ENCODE assay signal across 23 mouse cellular contexts in the genomic region with DNA sequence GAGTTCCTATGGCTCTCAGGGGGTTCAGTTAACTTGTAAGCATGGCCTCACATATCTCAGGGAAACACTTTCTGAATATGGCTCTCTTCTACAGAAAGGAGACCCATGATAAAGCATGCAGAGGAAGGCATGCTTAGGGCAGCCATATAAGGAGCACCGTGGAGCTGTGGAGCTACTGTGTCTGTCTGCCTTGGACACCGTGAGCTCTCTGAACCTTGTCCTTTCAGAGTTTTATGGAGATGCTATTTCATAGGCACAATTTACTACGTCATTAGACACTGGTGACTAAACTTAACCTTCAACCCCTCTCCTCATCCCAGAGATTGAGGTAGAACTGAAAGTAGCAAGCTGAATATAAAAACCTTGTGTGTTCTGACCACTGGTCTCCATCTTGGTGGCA. TPM values are rescaled to one million over a fixed set of nuclear protein-coding genes. Genes with fewer than 3 reads are reported as not detected.
DNase-seq lines count a peak whose midpoint lies in the region; ATAC-seq and TF ChIP-seq lines count a peak whose summit lies in the region.
"Had no signal": no experiment of that assay in that cellular context is flagged by ENCODE, and none has a peak within 500 bp of the region (broad histone marks: within the 10 kb centered on the region; RNA-seq: fewer than 3 reads in every experiment).

No protein-coding gene starts in this region.

- H3K9ac ChIP-seq in liver, embryonic 11.5 days (ENCODE audit: low read depth, low read length), result 0 out of 2 replicates have a peak overlapping the region, but pooled peaks have one; percentile 5
- H3K9ac ChIP-seq in liver, postnatal 0 days (replicated peaks), result no peak overlapping the region
- H3K9ac ChIP-seq in intestine, embryonic 16.5 days (ENCODE audit: low read depth, low read length), result no peak overlapping the region
- peak overlapping the region; percentile 55 for H3K9ac ChIP-seq in liver, embryonic 13.5 days
- no peak overlapping the region for H3K9ac ChIP-seq in stomach, postnatal 0 days (ENCODE audit: low read length)
- H3K9ac ChIP-seq in midbrain, embryonic 13.5 days (replicated peaks), result no peak overlapping the region
- H3K9ac ChIP-seq in forebrain, embryonic 16.5 days (replicated peaks; ENCODE audit: low read depth, low read length), result no peak overlapping the region
- H3K9ac ChIP-seq: embryonic facial prominence, embryonic 12.5 days; hindbrain, embryonic 15.5 days had no signal

- H3K9me3 ChIP-seq in liver, embryonic 11.5 days (ENCODE audit: control insufficient read depth, low read length), result no peaks in the 10 kb centered on the region
- H3K9me3 ChIP-seq in liver, postnatal 0 days (ENCODE audit: low read length), result no peaks in the 10 kb centered on the region
- H3K9me3 ChIP-seq in intestine, embryonic 16.5 days (ENCODE audit: control insufficient read depth, low read length), result no peaks in the 10 kb centered on the region
- H3K9me3 ChIP-seq in liver, embryonic 13.5 days (replicated peaks), result no peaks in the 10 kb centered on the region
- H3K9me3 ChIP-seq in stomach, postnatal 0 days (ENCODE audit: control insufficient read depth, low read length), result no peaks in the 10 kb centered on the region
- no peaks in the 10 kb centered on the region for H3K9me3 ChIP-seq in midbrain, embryonic 13.5 days
- H3K9me3 ChIP-seq in forebrain, embryonic 16.5 days (ENCODE audit: control insufficient read depth, low read length), result no peaks in the 10 kb centered on the region
- H3K9me3 ChIP-seq: embryonic facial prominence, embryonic 12.5 days; hindbrain, embryonic 15.5 days had no signal

- 86% methylated on average over 3 of the region's 3 CpGs for WGBS in liver, embryonic 11.5 days
- WGBS in liver, postnatal 0 days (ENCODE audit: insufficient replicate concordance), result 64% methylated on average over 3 of the region's 3 CpGs
- whole genome bisulfite sequencing in intestine, embryonic 16.5 days, result 55% methylated on average over 3 of the region's 3 CpGs
- WGBS in liver, embryonic 13.5 days (ENCODE audit: insufficient replicate concordance), result 58% methylated on average over 3 of the region's 3 CpGs
- 86% methylated on average over 3 of the region's 3 CpGs for WGBS in stomach, postnatal 0 days
- 90% methylated on average over 3 of the region's 3 CpGs for WGBS in midbrain, embryonic 13.5 days
- 95% methylated on average over 3 of the region's 3 CpGs for WGBS in forebrain, embryonic 16.5 days

- H3K27me3 ChIP-seq in liver, embryonic 11.5 days (replicated peaks; ENCODE audit: control insufficient read depth, insufficient read depth, low read length), result no peaks in the 10 kb centered on the region
- no peaks in the 10 kb centered on the region for H3K27me3 ChIP-seq in liver, postnatal 0 days (ENCODE audit: insufficient read depth, low read length)
- no peaks in the 10 kb centered on the region for H3K27me3 ChIP-seq in intestine, embryonic 16.5 days (replicated peaks; ENCODE audit: control insufficient read depth, insufficient read depth, low read length)
- no peaks in the 10 kb centered on the region for H3K27me3 ChIP-seq in liver, embryonic 13.5 days
- no peaks in the 10 kb centered on the region for H3K27me3 ChIP-seq in stomach, postnatal 0 days (ENCODE audit: control insufficient read depth, insufficient read depth, low read length)
- no peaks in the 10 kb centered on the region for H3K27me3 ChIP-seq in midbrain, embryonic 13.5 days
- no peaks in the 10 kb centered on the region for H3K27me3 ChIP-seq in forebrain, embryonic 16.5 days (replicated peaks; ENCODE audit: control insufficient read depth, insufficient read depth, low read length)
- H3K27me3 ChIP-seq: embryonic facial prominence, embryonic 12.5 days; hindbrain, embryonic 15.5 days had no signal

- ATAC-seq in liver, embryonic 11.5 days (replicated peaks; ENCODE audit: low FRiP score), result 0 out of 2 replicates have a peak, but pooled peaks have one; percentile 33
- no peak for ATAC-seq in liver, postnatal 0 days
- ATAC-seq in intestine, embryonic 16.5 days, result peak; percentile 92
- no peak for ATAC-seq in liver, embryonic 13.5 days (ENCODE audit: low read depth)
- ATAC-seq in stomach, postnatal 0 days (ENCODE audit: low FRiP score, low TSS enrichment), result peak; percentile 25; the same call in 1 of the 2 replicates
- no peak for ATAC-seq in midbrain, embryonic 13.5 days
- no peak for ATAC-seq in forebrain, embryonic 16.5 days
- ATAC-seq: CD4-positive, CD25-positive, alpha-beta regulatory T cell, adult 4 months; forebrain, embryonic 14.5 days; inflammation-experienced regulatory T-cells, adult 6 months had no signal

- TF ChIP-seq EP300 in liver, postnatal 0 days (IDR thresholded peaks at IDR 0.05; ENCODE audit: low read depth), result no peak
- no peak for TF ChIP-seq EP300 in stomach, postnatal 0 days (optimal IDR thresholded peaks at IDR 0.05)

- H3K4me1 ChIP-seq in liver, embryonic 11.5 days (replicated peaks; ENCODE audit: control insufficient read depth, insufficient read depth, low read length), result peaks cover 14% of the 10 kb centered on the region
- H3K4me1 ChIP-seq in liver, postnatal 0 days (ENCODE audit: insufficient read depth), result peaks cover 15% of the 10 kb centered on the region
- peaks cover 9% of the 10 kb centered on the region; the same call in 1 of the 2 replicates for H3K4me1 ChIP-seq in intestine, embryonic 16.5 days (ENCODE audit: control insufficient read depth, insufficient read depth, low read length)
- peaks cover 79% of the 10 kb centered on the region for H3K4me1 ChIP-seq in liver, embryonic 13.5 days (replicated peaks)
- H3K4me1 ChIP-seq in stomach, postnatal 0 days (replicated peaks; ENCODE audit: control insufficient read depth, insufficient read depth), result no peaks in the 10 kb centered on the region
- H3K4me1 ChIP-seq in midbrain, embryonic 13.5 days (replicated peaks), result no peaks in the 10 kb centered on the region
- H3K4me1 ChIP-seq in forebrain, embryonic 16.5 days (replicated peaks; ENCODE audit: control insufficient read depth, insufficient read depth, low read length), result no peaks in the 10 kb centered on the region
- H3K4me1 ChIP-seq: embryonic facial prominence, embryonic 12.5 days had no signal

- no peak overlapping the region for H3K4me3 ChIP-seq in liver, embryonic 11.5 days (ENCODE audit: low read depth, low read length)
- H3K4me3 ChIP-seq in liver, postnatal 0 days (ENCODE audit: low read depth, low read length), result no peak overlapping the region
- no peak overlapping the region for H3K4me3 ChIP-seq in intestine, embryonic 16.5 days (ENCODE audit: low read length)
- no peak overlapping the region for H3K4me3 ChIP-seq in liver, embryonic 13.5 days (replicated peaks)
- H3K4me3 ChIP-seq in stomach, postnatal 0 days (ENCODE audit: low read depth, low read length), result no peak overlapping the region
- H3K4me3 ChIP-seq in midbrain, embryonic 13.5 days (replicated peaks), result no peak overlapping the region
- no peak overlapping the region for H3K4me3 ChIP-seq in forebrain, embryonic 16.5 days (replicated peaks; ENCODE audit: low read length)
- H3K4me3 ChIP-seq: embryonic facial prominence, embryonic 12.5 days; hindbrain, embryonic 15.5 days had no signal

- peak overlapping the region; percentile 12; the same call in 1 of the 2 replicates for H3K4me2 ChIP-seq in liver, embryonic 11.5 days
- H3K4me2 ChIP-seq in liver, postnatal 0 days (ENCODE audit: low read depth, low read length), result no peak overlapping the region
- H3K4me2 ChIP-seq in intestine, embryonic 16.5 days (ENCODE audit: low read depth, low read length), result no peak overlapping the region
- peak overlapping the region; percentile 35 for H3K4me2 ChIP-seq in liver, embryonic 13.5 days
- no peak overlapping the region for H3K4me2 ChIP-seq in stomach, postnatal 0 days (replicated peaks; ENCODE audit: low read depth)
- H3K4me2 ChIP-seq in midbrain, embryonic 13.5 days (replicated peaks), result no peak overlapping the region
- H3K4me2 ChIP-seq in forebrain, embryonic 16.5 days (ENCODE audit: low read length), result no peak overlapping the region
- H3K4me2 ChIP-seq: embryonic facial prominence, embryonic 12.5 days; heart, embryonic 11.5 days; hindbrain, embryonic 15.5 days had no signal

- no peak overlapping the region for H3K27ac ChIP-seq in liver, embryonic 11.5 days (ENCODE audit: low read depth, low read length)
- no peak overlapping the region for H3K27ac ChIP-seq in liver, postnatal 0 days (ENCODE audit: low read depth)
- H3K27ac ChIP-seq in intestine, embryonic 16.5 days (ENCODE audit: low read length), result no peak overlapping the region
- H3K27ac ChIP-seq in liver, embryonic 13.5 days, result peak overlapping the region; percentile 85
- H3K27ac ChIP-seq in stomach, postnatal 0 days (replicated peaks), result no peak overlapping the region
- no peak overlapping the region for H3K27ac ChIP-seq in midbrain, embryonic 13.5 days
- no peak overlapping the region for H3K27ac ChIP-seq in forebrain, embryonic 16.5 days (ENCODE audit: low read length)
- H3K27ac ChIP-seq: embryonic facial prominence, embryonic 12.5 days; hindbrain, embryonic 15.5 days had no signal

- no peak for TF ChIP-seq CTCF in liver, postnatal 0 days (IDR thresholded peaks at IDR 0.05; ENCODE audit: low read depth)
- no peak for TF ChIP-seq CTCF in stomach, postnatal 0 days (IDR thresholded peaks at IDR 0.05; ENCODE audit: low read depth)

- DNase-seq in liver, embryonic 11.5 days (ENCODE audit: low spot score), result no peak
- DNase-seq in liver, postnatal 0 days, result no peak
- DNase-seq in liver, embryonic 13.5 days, result no peak
- DNase-seq in stomach, postnatal 0 days (ENCODE audit: low spot score), result no peak
- DNase-seq: adrenal gland, postnatal 14 days; cerebellum, adult 11 months; embryo, embryonic 11 days; gastrocnemius, postnatal 25 days; heart, adult 11 months; kidney, adult 8-10 months; kidney, postnatal 14 days; lung, postnatal 36 days; midbrain, embryonic 14.5 days; thymus, postnatal 4 days had no signal

- no peaks in the 10 kb centered on the region for H3K36me3 ChIP-seq in liver, embryonic 11.5 days (ENCODE audit: control insufficient read depth, insufficient read depth, low read length)
- H3K36me3 ChIP-seq in liver, postnatal 0 days (replicated peaks; ENCODE audit: insufficient read depth, low read length), result peaks cover 7% of the 10 kb centered on the region; the same call in 1 of the 2 replicates
- no peaks in the 10 kb centered on the region for H3K36me3 ChIP-seq in intestine, embryonic 16.5 days (ENCODE audit: control insufficient read depth, insufficient read depth, low read length)
- no peaks in the 10 kb centered on the region for H3K36me3 ChIP-seq in liver, embryonic 13.5 days
- H3K36me3 ChIP-seq in stomach, postnatal 0 days (ENCODE audit: control insufficient read depth, insufficient read depth, low read length), result no peaks in the 10 kb centered on the region
- no peaks in the 10 kb centered on the region for H3K36me3 ChIP-seq in midbrain, embryonic 13.5 days
- no peaks in the 10 kb centered on the region for H3K36me3 ChIP-seq in forebrain, embryonic 16.5 days (ENCODE audit: control insufficient read depth, insufficient read depth)
- H3K36me3 ChIP-seq: embryonic facial prominence, embryonic 12.5 days; hindbrain, embryonic 15.5 days had no signal

RNA-seq across cellular contexts. Expression of a gene that starts 13.2 kb away (rescaled TPM):
- 30.8 and 36.0 TPM in 2 replicates for polyA plus RNA-seq in liver, embryonic 11.5 days (2014; fragmentation: Nextera tagmentation; extraction: Ambion mirVana)
- polyA plus RNA-seq in liver, postnatal 0 days (2015; fragmentation: Nextera tagmentation; extraction: Ambion mirVana), result 11.7 and 15.4 TPM in 2 replicates
- polyA plus RNA-seq in intestine, embryonic 16.5 days (2015; fragmentation: Nextera tagmentation; extraction: Ambion mirVana), result 13.4 and 14.2 TPM in 2 replicates
- polyA plus RNA-seq in liver, embryonic 13.5 days (2015; fragmentation: Nextera tagmentation; extraction: Ambion mirVana), result 25.6 and 28.7 TPM in 2 replicates
- 36.9 and 40.7 TPM in 2 replicates for polyA plus RNA-seq in stomach, postnatal 0 days (2015; fragmentation: Nextera tagmentation; extraction: Ambion mirVana)
- polyA plus RNA-seq in midbrain, embryonic 13.5 days (2015; fragmentation: Nextera tagmentation; extraction: Ambion mirVana), result 45.6 and 46.1 TPM in 2 replicates
- polyA plus RNA-seq in forebrain, embryonic 16.5 days (2015; fragmentation: Nextera tagmentation; extraction: Ambion mirVana), result 66.5 and 67.8 TPM in 2 replicates

Comparison
In these comparisons a context has a peak if more than half of its experiments do, and no peak if none do; other contexts are left out.
1. ATAC-seq: peak in liver, embryonic 11.5 days (single experiment), intestine, embryonic 16.5 days (single experiment) and stomach, postnatal 0 days (single experiment); none in liver, postnatal 0 days (single experiment), liver, embryonic 13.5 days (single experiment), midbrain, embryonic 13.5 days (single experiment) and forebrain, embryonic 16.5 days (single experiment).
2. H3K4me2 ChIP-seq: peak in liver, embryonic 11.5 days (single experiment) and liver, embryonic 13.5 days (single experiment); none in liver, postnatal 0 days (single experiment), intestine, embryonic 16.5 days (single experiment), stomach, postnatal 0 days (single experiment), midbrain, embryonic 13.5 days (single experiment) and forebrain, embryonic 16.5 days (single experiment).
3. H3K9ac ChIP-seq: peak in liver, embryonic 11.5 days (single experiment) and liver, embryonic 13.5 days (single experiment); none in liver, postnatal 0 days (single experiment), intestine, embryonic 16.5 days (single experiment), stomach, postnatal 0 days (single experiment), midbrain, embryonic 13.5 days (single experiment) and forebrain, embryonic 16.5 days (single experiment).